Mouse (Mus musculus): ENCODE data around the gene Kcnn3.

Gene Kcnn3

DNA sequence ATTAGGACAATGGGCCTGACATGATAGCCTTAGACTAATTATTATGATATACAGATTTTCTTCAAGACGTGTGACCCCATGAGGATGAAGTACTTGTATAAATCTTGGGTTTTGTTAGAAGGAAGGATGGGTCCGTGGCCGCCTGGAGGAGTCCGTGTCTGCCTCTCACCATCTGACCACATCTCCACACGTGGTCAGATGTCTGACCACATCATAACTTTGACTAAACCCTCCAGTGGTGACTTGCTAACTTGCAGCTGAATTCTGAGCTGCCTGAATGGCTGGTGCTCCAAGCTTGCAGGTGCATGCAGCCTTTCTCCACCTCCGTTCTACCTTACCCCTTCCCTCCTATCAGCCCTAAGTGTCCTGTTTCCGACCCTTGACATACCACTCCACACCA lies 17.4 kb upstream of the Kcnn3 start:
- TF ChIP-seq GATA4 (IDR thresholded peaks at IDR 0.05; ENCODE audit: insufficient replicate concordance, low read length): no peak

DNA sequence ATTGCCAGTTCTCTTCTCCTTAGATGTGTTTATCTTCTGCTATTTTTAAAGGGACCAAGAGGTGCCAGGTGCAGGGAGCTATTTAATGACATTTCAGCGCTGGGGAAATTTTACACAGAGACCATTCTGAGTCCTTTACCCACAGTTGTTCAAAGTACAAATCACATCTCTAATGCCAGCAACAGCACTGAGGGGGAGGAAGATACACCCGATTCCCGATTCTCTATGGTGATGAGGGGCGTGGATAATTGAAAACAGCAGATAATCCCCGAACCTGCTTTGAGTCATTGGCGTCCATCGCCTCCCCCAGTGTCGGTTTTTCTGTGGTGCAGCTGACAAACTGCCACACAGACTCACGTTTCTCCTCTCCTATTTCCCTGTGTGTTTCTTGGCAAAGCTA lies 11.9 kb upstream of the Kcnn3 start:
- TF ChIP-seq GATA4 (IDR thresholded peaks at IDR 0.05; ENCODE audit: insufficient replicate concordance, low read length): no peak

DNA sequence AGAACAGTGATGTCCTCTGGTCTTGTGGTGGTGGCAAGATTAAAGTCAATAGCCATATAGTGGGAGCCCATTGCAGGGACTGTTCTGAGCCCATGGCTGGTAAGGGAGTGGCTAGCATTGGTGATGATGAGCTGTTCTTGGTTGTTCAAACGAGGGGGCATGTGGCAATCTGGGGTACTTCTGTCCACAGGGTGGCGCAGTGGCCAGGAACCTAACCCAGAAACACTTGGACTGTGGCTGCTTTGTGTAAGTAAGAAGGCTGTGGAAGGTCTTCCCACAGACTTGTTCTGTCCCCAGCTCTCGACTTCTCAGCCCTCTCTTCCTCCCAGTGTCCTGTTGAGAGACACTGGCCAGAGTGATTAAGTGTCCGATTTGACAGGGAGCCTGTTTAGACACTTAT lies 9.0 kb upstream of the Kcnn3 start:
- TF ChIP-seq GATA4 (IDR thresholded peaks at IDR 0.05; ENCODE audit: insufficient replicate concordance, low read length): no peak

DNA sequence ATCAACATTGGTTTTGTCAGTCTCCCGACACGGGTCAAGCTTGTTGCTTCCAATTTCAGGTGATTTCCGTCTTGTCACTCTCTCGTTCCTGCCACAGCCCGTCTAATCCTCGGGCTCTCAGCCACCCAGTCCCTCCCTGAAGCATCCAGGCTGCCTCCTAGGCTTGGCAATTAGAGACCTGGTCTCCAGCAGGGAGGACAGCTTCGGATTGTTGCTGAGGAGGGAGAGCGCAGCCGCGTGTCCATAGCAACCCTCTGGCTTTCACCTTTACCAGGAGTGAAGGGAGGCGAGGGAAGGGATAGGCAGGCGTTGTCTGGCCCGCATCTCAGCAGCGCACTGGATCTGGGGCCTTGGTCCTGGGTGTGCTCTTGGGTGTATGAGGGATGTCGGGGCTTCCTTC lies 8.6 kb upstream of the Kcnn3 start:
- no peak for TF ChIP-seq GATA4 (IDR thresholded peaks at IDR 0.05; ENCODE audit: insufficient replicate concordance, low read length)

DNA sequence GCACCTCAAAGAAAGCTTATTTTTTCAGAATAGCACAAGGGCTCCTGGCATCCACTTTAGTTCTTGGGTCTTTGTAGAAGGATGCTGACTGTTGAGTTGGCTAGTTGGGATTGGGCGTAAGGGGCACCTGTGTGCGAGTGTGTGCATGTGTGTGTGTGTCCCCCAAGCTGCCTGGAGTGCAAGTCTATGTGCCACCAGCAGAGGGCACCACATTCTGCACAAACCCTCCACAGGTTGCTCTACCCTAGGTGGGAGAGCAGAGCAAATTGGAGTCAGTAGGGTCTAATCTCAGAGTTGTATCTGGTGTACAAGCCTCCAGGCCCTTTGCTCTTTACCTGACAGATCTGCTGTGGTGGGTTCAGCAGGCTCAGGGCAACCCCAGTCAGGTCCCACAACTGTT lies 7.7 kb upstream of the Kcnn3 start:
- TF ChIP-seq GATA4 (IDR thresholded peaks at IDR 0.05; ENCODE audit: insufficient replicate concordance, low read length): no peak

DNA sequence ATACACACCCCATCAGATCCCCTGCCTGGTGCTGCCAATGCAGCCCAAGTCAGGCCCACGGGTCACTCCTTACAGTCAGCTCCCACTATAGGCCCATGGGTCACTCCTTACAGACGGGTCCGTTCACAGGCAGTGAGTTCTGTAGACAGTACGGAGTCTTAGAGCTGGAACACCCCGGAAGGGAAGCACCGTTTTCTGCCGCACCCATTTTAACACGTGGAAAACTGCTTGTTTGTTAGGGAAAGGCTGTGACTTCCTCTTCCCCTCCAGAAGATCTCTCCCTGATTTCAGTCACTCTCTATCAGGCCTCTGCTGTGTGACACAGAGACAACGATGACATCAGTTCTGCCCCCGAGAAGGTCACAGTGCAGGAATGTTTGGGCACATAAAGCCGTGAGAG lies 4.5 kb upstream of the Kcnn3 start:
- TF ChIP-seq GATA4 (IDR thresholded peaks at IDR 0.05; ENCODE audit: insufficient replicate concordance, low read length): no peak

DNA sequence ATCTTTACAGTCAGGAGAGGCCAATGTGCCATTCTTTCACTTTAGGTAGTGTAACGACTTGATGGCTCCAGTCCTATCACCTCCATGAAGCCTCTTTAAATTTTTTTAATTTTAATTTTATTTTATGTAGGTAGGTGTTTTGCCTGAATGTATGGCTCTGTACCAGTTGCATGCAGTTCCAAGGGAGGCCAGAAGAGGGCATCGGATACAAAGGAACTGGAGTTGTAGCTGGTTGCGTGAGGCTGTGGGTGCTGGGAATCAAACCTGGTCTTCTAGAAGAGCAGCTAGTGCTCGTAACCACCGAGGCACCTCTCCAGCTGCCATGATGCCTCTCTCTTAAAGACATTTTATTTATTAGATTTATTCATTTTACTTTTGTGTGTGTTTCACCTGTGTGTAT lies 3.6 kb upstream of the Kcnn3 start:
- TF ChIP-seq GATA4 (IDR thresholded peaks at IDR 0.05; ENCODE audit: insufficient replicate concordance, low read length): no peak

DNA sequence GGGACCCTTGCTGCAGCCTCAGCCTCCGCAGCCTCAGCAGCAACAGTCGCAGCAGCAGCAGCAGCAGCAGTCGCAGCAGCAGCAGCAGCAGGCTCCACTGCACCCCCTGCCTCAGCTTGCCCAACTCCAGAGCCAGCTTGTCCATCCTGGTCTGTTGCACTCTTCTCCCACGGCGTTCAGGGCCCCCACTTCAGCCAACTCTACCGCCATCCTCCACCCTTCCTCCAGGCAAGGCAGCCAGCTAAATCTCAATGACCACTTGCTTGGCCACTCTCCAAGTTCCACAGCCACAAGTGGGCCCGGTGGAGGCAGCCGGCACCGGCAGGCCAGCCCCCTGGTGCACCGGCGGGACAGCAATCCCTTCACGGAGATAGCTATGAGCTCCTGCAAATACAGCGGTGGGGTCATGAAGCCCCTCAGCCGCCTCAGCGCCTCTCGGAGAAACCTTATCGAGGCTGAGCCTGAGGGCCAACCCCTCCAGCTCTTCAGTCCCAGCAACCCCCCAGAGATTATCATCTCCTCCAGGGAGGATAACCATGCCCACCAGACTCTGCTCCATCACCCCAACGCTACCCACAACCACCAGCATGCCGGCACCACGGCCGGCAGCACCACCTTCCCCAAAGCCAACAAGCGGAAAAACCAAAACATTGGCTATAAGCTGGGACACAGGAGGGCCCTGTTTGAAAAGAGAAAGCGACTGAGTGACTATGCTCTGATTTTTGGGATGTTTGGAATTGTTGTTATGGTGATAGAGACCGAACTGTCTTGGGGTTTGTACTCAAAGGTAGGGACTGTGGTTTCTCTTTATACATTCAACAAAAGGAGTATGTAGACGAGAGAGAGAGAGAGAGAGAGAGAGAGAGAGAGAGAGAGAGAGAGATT lies 896 bp downstream of the Kcnn3 start:
- no peak for TF ChIP-seq GATA4 (IDR thresholded peaks at IDR 0.05; ENCODE audit: insufficient replicate concordance, low read length)

DNA sequence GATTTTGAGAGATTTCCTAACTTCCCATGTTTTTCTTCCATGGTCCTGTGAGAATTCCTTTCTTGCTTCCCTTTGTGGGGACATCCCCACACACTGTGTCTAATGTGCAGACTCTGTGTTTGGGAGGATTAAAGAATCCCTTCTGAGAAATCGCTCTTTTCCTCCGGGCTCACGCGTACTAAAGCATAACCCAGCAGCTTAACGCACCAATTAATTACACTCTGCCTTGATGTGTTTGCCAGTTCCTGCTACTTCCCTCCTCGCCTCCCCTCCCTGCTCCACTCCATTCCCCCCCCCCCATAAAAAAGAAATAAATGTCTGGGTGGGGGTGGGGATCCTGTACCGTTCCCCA lies 1.5 kb downstream of the Kcnn3 start:
- TF ChIP-seq GATA4 (IDR thresholded peaks at IDR 0.05; ENCODE audit: insufficient replicate concordance, low read length): no peak

DNA sequence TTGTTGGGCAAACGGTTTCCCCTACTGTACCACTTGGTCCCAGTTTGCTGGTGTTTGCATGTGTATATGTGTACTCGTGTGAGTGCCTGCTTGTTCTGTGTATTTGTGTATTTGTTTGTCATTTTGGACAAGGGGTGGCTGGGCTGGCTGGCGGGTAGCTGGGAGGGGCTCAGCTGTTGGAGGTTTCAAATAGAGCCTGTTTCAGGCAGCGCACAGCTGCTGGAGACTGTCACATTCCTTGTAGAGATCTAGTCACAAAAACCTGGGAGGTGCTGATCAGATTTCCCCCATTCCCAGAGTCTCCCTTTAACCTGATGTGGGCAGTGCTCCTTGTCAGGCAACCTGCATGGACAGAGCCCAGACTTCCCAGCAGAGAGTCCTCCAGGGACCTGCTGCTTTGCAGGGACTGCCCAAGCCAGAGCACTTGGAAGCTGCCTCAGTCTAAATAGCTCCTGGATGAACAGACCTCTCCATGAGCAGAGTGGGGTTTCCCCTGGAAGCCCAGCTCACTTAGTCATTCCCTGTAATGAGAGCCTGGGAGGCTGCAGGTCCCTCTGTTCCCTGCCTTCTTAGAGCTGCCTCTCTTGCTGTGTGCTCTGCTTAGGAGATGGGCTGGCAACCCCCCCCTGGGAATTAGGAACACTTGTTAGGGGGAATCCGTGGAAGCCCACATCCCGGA lies 2.6 kb downstream of the Kcnn3 start:
- TF ChIP-seq GATA4 (IDR thresholded peaks at IDR 0.05; ENCODE audit: insufficient replicate concordance, low read length): no peak

DNA sequence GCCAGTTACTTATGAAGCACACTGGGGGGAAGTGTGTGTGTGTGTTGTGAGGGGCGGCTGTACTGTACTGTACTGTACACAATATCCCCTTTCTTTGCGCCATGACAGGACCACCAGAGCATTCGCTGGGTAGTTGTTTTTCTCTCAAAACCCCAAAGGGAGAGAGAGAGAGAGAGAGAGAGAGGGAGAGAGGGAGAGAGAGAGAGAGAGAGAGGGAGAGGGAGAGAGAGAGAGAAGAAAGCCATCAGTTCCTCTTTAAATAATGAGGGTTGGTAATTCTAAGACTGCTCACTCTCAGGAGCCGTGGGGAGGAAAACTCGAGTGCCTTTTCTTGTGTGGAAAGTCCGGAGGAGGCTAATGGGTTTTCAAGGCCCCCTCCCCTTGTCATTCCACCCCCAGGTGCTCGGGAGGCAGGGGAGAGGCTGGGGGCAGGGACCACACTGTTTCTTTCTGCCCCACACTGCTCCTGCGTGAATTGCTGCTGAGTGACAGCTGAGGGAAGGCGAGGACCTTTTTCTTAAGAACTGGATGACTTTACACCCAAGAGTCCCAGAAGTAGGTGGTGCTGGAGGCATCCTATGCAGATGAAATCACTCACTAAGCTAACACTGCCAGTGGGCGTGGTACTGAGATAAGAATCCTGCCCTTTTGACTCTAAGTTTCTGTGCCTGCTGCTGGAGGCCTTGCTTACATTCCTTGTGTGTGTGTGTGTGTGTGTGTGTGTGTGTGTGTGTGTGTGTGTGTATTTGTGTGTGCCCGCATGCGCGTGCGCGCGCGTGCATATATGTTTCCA lies 6.5 kb downstream of the Kcnn3 start:
- no peak for TF ChIP-seq GATA4 (IDR thresholded peaks at IDR 0.05; ENCODE audit: insufficient replicate concordance, low read length)

DNA sequence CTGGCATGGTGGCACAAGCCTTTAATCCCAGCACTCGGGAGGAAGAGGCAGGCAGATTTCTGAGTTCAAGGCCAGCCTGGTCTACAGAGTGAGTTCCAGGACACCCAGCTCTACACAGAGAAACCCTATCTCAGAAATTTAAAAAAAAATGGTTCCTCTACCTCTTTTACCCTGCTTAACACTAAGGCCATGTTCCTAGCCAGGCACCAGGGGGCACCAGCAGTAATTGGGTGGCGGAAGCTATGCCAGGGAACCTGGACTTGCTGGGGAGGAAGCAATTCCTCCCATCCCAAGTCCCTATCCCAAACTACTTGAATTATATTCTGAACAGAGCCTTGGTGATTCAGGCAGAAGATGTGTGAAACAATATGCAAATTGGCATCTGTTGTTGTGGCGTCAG lies 9.8 kb downstream of the Kcnn3 start:
- no peak for TF ChIP-seq GATA4 (IDR thresholded peaks at IDR 0.05; ENCODE audit: insufficient replicate concordance, low read length)

DNA sequence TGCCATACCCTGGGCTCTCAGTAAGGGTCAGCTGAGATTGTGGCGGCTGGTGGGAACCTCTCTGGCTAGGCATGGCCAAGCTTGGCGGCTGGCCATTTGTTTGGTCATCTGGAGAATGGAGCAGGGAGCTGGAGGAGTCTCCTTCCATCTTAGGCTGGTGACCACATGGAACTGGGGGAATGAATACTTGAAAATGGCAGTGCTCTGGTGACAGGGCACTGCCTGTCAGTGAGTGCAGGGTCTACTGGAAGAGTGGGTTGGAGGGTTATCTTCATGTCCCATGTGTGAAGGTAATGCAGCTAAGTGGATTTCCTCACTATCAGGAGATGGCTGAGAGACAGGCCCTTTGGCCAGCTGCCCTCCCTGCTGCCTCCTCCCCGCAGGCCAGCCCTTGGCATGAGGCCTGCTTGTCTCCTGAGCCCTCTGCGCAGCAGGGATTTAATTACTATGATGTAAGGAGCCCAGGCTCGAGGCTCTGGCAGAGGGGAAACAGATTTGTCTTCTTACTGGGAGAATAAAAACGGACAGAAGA lies 14.7 kb downstream of the Kcnn3 start:
- TF ChIP-seq GATA4 (IDR thresholded peaks at IDR 0.05; ENCODE audit: insufficient replicate concordance, low read length): no peak

DNA sequence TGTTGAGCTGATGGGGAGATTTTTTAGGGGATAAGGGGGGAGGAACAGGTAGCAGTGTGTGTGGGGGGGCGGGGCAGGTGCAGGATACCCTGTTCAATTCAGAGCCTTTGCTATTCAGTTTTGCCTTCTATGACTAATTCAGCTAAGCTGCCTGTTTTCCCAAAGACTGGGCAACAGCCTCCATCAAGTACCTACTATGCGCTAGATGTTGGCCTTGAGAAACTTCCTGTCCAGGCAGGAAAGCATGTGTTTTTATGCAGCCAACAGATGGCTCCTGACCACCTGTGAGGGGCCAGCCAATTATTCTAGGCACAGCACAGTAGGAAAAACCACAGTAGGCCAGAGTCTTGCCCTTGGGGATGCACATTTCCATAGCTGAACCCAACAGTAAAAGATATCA lies 15.2 kb downstream of the Kcnn3 start:
- no peak for TF ChIP-seq GATA4 (IDR thresholded peaks at IDR 0.05; ENCODE audit: insufficient replicate concordance, low read length)

DNA sequence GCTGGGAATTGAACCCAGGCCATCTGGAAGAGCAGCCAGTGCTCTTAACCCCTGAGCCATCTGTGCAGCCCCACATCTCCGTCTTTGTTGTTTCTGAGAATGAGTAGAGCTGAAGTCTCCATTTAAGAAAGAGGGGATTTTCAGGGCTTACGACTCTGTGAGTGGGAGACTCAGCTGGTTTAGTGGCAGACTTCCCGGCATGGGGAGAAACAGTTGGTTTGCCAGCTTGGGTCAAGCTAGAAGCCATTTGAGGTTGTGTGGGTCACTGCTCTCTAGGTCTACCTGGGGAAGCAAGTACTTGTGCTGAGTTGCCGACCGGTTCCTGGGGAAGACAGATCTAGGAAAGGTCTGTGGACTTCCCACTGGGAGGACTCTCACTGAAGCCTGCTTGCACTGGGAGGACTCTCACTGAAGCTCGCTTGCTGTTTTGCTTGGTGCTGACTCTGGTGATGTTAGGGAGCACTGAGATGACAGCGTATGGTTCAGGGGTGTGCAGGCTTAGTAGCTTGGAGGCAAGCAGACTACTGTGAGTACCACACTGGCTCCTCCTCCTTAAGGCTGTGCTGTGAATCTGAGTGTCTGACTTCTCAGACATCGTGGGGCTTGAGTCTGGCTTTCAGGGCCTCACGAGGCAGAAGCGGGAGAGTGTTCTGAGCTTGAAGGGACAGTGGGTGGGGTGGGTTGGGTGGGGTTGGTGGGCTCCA lies 19.2 kb downstream of the Kcnn3 start:
- no peak for TF ChIP-seq GATA4 (IDR thresholded peaks at IDR 0.05; ENCODE audit: insufficient replicate concordance, low read length)
